Mouse (Mus musculus) limb, embryonic 13.5 days (tissue): ENCODE data around the gene Raet1e. TPM values are rescaled to one million over a fixed set of nuclear protein-coding genes. Genes with fewer than 3 reads are reported as not detected.
"Not testable (repeated sequence)": the region's sequence is repeated elsewhere in the genome, so short reads cannot be mapped to it uniquely, and the experiment has no call there.

Source experiments
- ATAC-seq: fragments of 200-750 bp; cut with Nextera tagmentation; 2 replicates; pipeline ENCODE4 v1.8.0; 2017; ENCODE audit warnings: low read depth, moderate number of reproducible peaks, moderate TSS enrichment; ENCODE audit not compliant: low FRiP score
- H3K27ac ChIP-seq: fragments of 300-500 bp; sonication (generic); 2 replicates; pipeline ENCODE4 v1.5.1; 2015; ENCODE audit warnings: inconsistent platforms, mild to moderate bottlenecking, moderate library complexity
- H3K27me3 ChIP-seq: fragments of 300-500 bp; sonication (generic); 2 replicates; pipeline ENCODE4 v1.6.1; 2015; ENCODE audit warnings: mild to moderate bottlenecking, inconsistent platforms
- H3K36me3 ChIP-seq: fragments of 300-500 bp; sonication (generic); 2 replicates; pipeline ENCODE4 v1.6.1; 2015; ENCODE audit warnings: inconsistent platforms, mild to moderate bottlenecking, moderate library complexity
- H3K4me1 ChIP-seq: fragments of 300-500 bp; sonication (generic); 2 replicates; pipeline ENCODE4 v1.6.1; 2015; ENCODE audit warnings: inconsistent platforms
- H3K4me2 ChIP-seq: fragments of 300-500 bp; sonication (generic); replicated peaks from 2 replicates; pipeline ENCODE4 v1.6.1; 2015; ENCODE audit warnings: inconsistent platforms, mild to moderate bottlenecking, moderate library complexity
- H3K4me3 ChIP-seq: fragments of 300-500 bp; sonication (generic); 2 replicates; pipeline ENCODE4 v1.5.1; 2015; ENCODE audit warnings: moderate library complexity, mild to moderate bottlenecking, inconsistent platforms
- H3K9ac ChIP-seq: fragments of 300-500 bp; sonication (generic); 2 replicates; pipeline ENCODE4 v1.6.1; 2015; ENCODE audit warnings: mild to moderate bottlenecking, inconsistent platforms
- H3K9me3 ChIP-seq: fragments of 300-500 bp; sonication (generic); 2 replicates; pipeline ENCODE4 v1.6.1; 2016; ENCODE audit warnings: inconsistent platforms
- WGBS: fragments of 180-500 bp; shearing (Covaris S2); methylation state at CpG from one replicate; pipeline ENCODE4 v1.1.7; 2015; 5-methylcytosine and 5-hydroxymethylcytosine counted together
- polyA plus RNA-seq: library from polyadenylated mRNA; unstranded; fragments of >200 nt; fragmentation: Nextera tagmentation; extraction: Ambion mirVana; gene quantifications from 2 replicates; pipeline ENCODE4 v1.2.1, GENCODE M21; 2015

Raet1e gene
- polyA plus RNA-seq, 1 experiment from 2014 or later, result 12.0 TPM

DNA sequence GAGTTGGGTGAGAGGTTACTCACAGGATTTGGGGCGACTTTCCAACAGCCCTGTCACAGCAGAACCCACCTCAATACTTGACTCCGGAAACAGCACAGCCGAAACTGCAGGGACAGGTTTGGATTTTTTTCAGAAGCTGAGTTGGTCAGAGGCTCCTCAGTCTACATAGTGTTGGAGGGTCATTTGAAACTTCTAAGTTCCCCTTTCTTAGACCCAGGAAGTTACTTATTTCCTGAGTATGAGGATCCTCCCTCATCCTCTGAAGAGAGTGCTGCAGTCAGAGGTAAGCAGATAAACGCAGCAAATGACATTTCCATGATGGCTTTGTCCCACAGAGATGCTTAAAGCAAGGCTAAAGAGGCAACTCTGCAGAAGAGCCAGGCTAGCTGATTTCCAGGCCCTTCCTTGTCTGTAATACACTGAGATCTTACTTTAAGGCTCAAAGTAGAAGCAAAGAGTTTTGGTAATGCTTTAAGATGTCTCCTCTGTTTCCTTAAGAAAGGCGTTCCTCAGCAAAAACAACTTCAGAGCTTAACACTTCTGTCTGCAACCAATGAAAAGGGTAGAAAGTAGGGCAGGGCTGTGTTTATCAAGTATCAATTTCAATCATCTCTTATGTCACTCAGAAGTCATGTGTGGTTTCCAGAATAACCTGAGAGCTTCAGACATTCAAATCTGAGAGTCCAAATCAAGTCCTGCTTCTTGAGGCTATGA lies 144.1 kb downstream of the Raet1e start:
- H3K27ac ChIP-seq, result no peak overlapping the region
- no peak overlapping the region for H3K4me3 ChIP-seq
- no peaks in the 10 kb centered on the region for H3K4me1 ChIP-seq
- H3K4me2 ChIP-seq, result no peak overlapping the region
- H3K27me3 ChIP-seq, result no peaks in the 10 kb centered on the region
- no peak for ATAC-seq
- 81% methylated on average over 5 of the region's 5 CpGs for WGBS
- H3K9me3 ChIP-seq, result no peaks in the 10 kb centered on the region
- no peak overlapping the region for H3K9ac ChIP-seq
- no peaks in the 10 kb centered on the region for H3K36me3 ChIP-seq

DNA sequence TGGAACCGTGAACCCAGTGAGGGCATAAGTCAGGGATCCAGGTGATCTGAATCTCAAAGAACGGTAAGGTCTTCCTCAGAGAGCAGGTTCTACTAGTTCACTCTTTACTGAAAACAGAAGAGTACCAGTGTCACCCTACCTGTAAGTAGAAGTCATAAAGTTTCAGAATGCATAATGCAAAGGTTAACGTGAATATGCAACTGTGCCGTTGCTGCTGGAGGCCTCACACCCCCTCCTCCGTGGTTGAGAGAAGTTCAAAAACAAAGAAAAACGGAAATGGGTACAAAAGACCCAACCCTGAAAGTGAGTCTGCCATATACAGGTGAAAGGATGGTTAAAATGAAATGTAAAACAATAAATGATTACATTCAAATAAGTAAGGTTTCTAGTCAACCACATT lies 145.4 kb downstream of the Raet1e start:
- no peaks in the 10 kb centered on the region for H3K4me1 ChIP-seq
- H3K36me3 ChIP-seq, result no peaks in the 10 kb centered on the region
- H3K27ac ChIP-seq, result no peak overlapping the region
- H3K4me3 ChIP-seq, result no peak overlapping the region
- 84% methylated on average over 6 of the region's 6 CpGs for WGBS
- no peak overlapping the region for H3K4me2 ChIP-seq
- H3K9me3 ChIP-seq, result no peaks in the 10 kb centered on the region
- no peaks in the 10 kb centered on the region for H3K27me3 ChIP-seq
- no peak for ATAC-seq
- no peak overlapping the region for H3K9ac ChIP-seq

DNA sequence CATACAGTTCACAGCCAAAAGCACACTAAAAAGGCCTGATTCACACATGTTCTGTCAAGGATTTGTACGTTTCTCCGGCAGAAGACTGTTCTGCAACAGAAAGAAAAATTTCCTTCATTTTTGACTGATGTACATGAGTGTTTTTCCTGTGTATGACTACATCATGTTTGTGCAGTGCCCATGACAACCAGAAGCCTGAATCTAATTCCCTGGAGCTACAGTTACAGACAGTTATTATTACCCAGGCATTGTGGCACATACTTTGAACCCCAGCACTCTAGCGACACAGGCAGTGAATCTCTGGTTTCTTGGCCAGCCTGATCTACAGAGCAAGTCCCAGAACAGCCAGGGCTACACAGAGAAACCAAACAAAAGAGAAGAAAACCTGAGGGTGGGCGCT lies 147.4 kb downstream of the Raet1e start:
- no peaks in the 10 kb centered on the region for H3K27me3 ChIP-seq

DNA sequence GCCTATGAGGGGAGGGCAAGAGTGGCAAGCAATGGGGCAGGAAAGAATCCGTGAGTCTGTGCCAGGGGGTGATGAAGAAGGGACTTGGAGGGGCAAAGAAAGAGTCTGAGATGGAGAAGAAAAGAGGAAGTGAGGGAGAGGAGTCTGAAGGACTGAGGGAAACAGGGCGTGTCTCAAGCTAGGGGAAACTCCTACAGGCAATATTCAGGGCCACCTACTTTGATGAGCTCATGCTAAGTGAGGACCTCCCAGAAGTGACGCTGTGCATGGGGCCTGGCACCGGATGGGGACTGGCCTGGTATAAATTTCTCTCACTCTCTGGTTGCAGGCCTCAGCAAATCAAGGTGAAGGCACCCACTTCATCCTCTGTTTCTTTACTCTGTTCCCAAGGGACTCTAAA lies 148.1 kb downstream of the Raet1e start:
- Histone ChIP-seq H3K27me3 (no peaks in the 10 kb centered on the region), H3K9me3 (no peaks in the 10 kb centered on the region), H3K4me2 (no peak overlapping the region), H3K27ac (no peak overlapping the region), H3K4me3 (no peak overlapping the region), H3K9ac (no peak overlapping the region), H3K4me1 (no peaks in the 10 kb centered on the region), H3K36me3 (no peaks in the 10 kb centered on the region)
- 50% methylated on average over 4 of the region's 4 CpGs for WGBS
- ATAC-seq, result no peak

More for the DNA sequence above, 147.4 kb downstream of the Raet1e start:
- WGBS, result 80% methylated on average over 4 of the region's 4 CpGs
- ATAC-seq, result no peak
- Histone ChIP-seq H3K4me1 (no peaks in the 10 kb centered on the region), H3K27ac (no peak overlapping the region), H3K4me3 (no peak overlapping the region), H3K9ac (no peak overlapping the region), H3K4me2 (no peak overlapping the region), H3K36me3 (no peaks in the 10 kb centered on the region), H3K9me3 (no peaks in the 10 kb centered on the region)

- Histone ChIP-seq H3K9me3 (no peaks in the 10 kb centered on the region), H3K4me2 (no peak overlapping the region), H3K4me3 (no peak overlapping the region), H3K27me3 (no peaks in the 10 kb centered on the region), H3K9ac (no peak overlapping the region), H3K4me1 (no peaks in the 10 kb centered on the region), H3K27ac (no peak overlapping the region), H3K36me3 (no peaks in the 10 kb centered on the region)
- ATAC-seq, result no peak
- 69% methylated on average over 1 of the region's 1 CpGs for WGBS
Measured at GRCm38 (mm10) chr10:22308221-22308620, 149.9 kb downstream of the Raet1e start.

- H3K27ac ChIP-seq, result no peak overlapping the region
- no peaks in the 10 kb centered on the region for H3K36me3 ChIP-seq
- no peak overlapping the region for H3K4me3 ChIP-seq
- H3K9ac ChIP-seq, result no peak overlapping the region
- H3K4me1 ChIP-seq, result no peaks in the 10 kb centered on the region
- no peak overlapping the region for H3K4me2 ChIP-seq
- WGBS, result 88% methylated on average over 2 of the region's 2 CpGs
- H3K27me3 ChIP-seq, result no peaks in the 10 kb centered on the region
- H3K9me3 ChIP-seq, result no peaks in the 10 kb centered on the region
- no peak for ATAC-seq
Measured at GRCm38 (mm10) chr10:22322858-22323257, 164.5 kb downstream of the Raet1e start.

GRCm38 (mm10) chr10:22345721-22346120 lies 187.4 kb downstream of the Raet1e start:
- ATAC-seq, H3K27me3 ChIP-seq, H3K9me3 ChIP-seq, H3K9ac ChIP-seq, H3K4me3 ChIP-seq, H3K36me3 ChIP-seq, H3K4me1 ChIP-seq, H3K27ac ChIP-seq, H3K4me2 ChIP-seq: not testable (repeated sequence)
- WGBS, result 74% methylated on average over 4 of the region's 4 CpGs

- H3K36me3 ChIP-seq, H3K9ac ChIP-seq, H3K9me3 ChIP-seq, H3K27ac ChIP-seq, H3K4me3 ChIP-seq, H3K4me2 ChIP-seq, H3K4me1 ChIP-seq, ATAC-seq, H3K27me3 ChIP-seq: not testable (repeated sequence)
- WGBS, result 79% methylated on average over 6 of the region's 6 CpGs
Measured at GRCm38 (mm10) chr10:22353548-22354195, 195.3 kb downstream of the Raet1e start.

DNA sequence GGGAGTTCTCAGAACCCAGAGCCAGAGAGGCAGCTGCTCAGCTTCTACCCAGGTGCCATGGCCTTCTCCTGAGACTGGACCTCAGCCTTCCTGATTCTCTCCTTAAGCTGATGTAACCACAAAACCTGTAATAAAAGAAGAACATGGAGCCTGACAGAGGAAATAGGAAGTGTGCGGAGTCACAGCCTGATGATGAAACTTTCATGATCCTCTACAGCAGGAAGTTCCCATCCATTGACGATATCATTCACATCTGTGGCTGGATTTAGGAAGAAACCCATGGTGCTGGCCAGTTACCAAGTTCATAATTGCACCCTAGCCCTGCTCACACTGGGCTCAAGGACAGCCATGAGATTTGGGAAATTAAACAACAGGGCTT lies 195.8 kb downstream of the Raet1e start:
- not testable (repeated sequence) for H3K27me3 ChIP-seq, H3K4me2 ChIP-seq, H3K4me1 ChIP-seq, H3K4me3 ChIP-seq, H3K27ac ChIP-seq, H3K9me3 ChIP-seq, H3K36me3 ChIP-seq, H3K9ac ChIP-seq
- 0 out of 2 replicates have a peak, but pooled peaks have one; percentile 8 for ATAC-seq
- WGBS, result 78% methylated on average over 2 of the region's 2 CpGs

DNA sequence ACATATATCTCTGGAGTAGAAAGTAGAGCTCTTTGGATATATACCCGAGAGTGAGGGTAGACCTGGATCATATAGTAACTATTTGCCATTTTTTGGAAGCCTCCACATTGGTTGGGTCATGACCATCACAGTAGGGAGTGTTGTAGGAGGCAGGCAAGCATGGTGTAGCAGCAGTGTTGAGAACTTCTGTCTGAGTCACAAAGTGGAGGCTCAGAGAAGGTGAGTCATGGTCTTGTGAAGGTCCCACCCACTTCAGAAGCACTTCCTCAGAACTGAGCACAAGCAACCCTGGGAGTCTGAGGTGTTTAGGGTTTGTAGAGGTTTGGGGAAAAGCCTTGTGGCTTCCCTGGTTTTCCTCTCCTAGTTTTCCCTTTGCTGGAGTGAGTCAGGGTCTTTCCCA lies 199.0 kb downstream of the Raet1e start:
- not testable (repeated sequence) for H3K27ac ChIP-seq, H3K4me2 ChIP-seq, H3K4me3 ChIP-seq, H3K4me1 ChIP-seq, H3K27me3 ChIP-seq, H3K9me3 ChIP-seq, ATAC-seq, H3K9ac ChIP-seq, H3K36me3 ChIP-seq
- 78% methylated on average over 1 of the region's 1 CpGs for WGBS

- Histone ChIP-seq H3K4me2 (peak within 1 kb of the TSS; percentile 51), H3K4me3 (peak within 1 kb of the TSS; percentile 32)
- WGBS, result 66% methylated on average over 3 of the region's 3 CpGs
- ATAC-seq, H3K9me3 ChIP-seq, H3K27ac ChIP-seq, H3K4me1 ChIP-seq, H3K27me3 ChIP-seq, H3K9ac ChIP-seq, H3K36me3 ChIP-seq: not testable (repeated sequence)
Measured at GRCm38 (mm10) chr10:22360252-22360651, 201.9 kb downstream of the Raet1e start, which contains the start of gene Raet1d. TSS of gene Raet1d (plus strand) at chr10:22360552.

GRCm38 (mm10) chr10:22360957-22361356 lies 202.6 kb downstream of the Raet1e start:
- H3K4me3 ChIP-seq, H3K27me3 ChIP-seq, ATAC-seq, H3K9me3 ChIP-seq, H3K27ac ChIP-seq, H3K4me1 ChIP-seq, H3K9ac ChIP-seq, H3K36me3 ChIP-seq: not testable (repeated sequence)
- WGBS, result 60% methylated on average over 1 of the region's 2 CpGs
- peak overlapping the region; percentile 51; the same call in 1 of the 2 replicates for H3K4me2 ChIP-seq
